Mouse (Mus musculus) heart, adult 2 months (tissue): ENCODE measurements around the gene Stk40.

Source experiments
- CTCF ChIP-seq: fragments of 200-600 bp; IDR thresholded peaks from 2 replicates; pipeline ENCODE4 v1.8.1; 2022; ENCODE audit warnings: antibody characterized with exemption, mild to moderate bottlenecking, moderate library complexity
- EP300 ChIP-seq: fragments of 200-500 bp; IDR thresholded peaks from 2 replicates; pipeline ENCODE4 v1.6.1; 2011; ENCODE audit warnings: low read depth, low read length, control low read depth; ENCODE audit not compliant: insufficient read depth
- POLR2A ChIP-seq: fragments of 200-500 bp; IDR thresholded peaks from 2 replicates; pipeline ENCODE4 v1.6.1; 2011; ENCODE audit warnings: mild to moderate bottlenecking, low read depth, low read length, control low read depth; ENCODE audit not compliant: insufficient read depth

GRCm38 (mm10) chr4:126134236-126134635 is 30.5 kb downstream of the Stk40 start:
- TF ChIP-seq CTCF (no peak), POLR2A (no peak), EP300 (no peak)
